In genomic region chr11:83327427-83327826, GRCm38 (mm10) we compare ENCODE assay signal across 9 mouse cellular contexts. TPM values are rescaled to one million over a fixed set of nuclear protein-coding genes. Genes with fewer than 3 reads are reported as not detected.
DNase-seq lines count a peak whose midpoint lies in the region; ATAC-seq and TF ChIP-seq lines count a peak whose summit lies in the region.
"Had no signal": no experiment of that assay in that cellular context is flagged by ENCODE, and none has a peak within 500 bp of the region (broad histone marks: within the 10 kb centered on the region; RNA-seq: fewer than 3 reads in every experiment).

No protein-coding gene starts in this region.

- no peak for ATAC-seq in forebrain, postnatal 0 days
- ATAC-seq in forebrain, embryonic 16.5 days, result no peak
- ATAC-seq in megakaryocyte progenitor cell, adult 5-6 weeks (replicated peaks; ENCODE audit: poor library complexity), result peak; percentile 74

- no peaks in the 10 kb centered on the region for H3K4me1 ChIP-seq in forebrain, postnatal 0 days (ENCODE audit: insufficient read depth)
- no peaks in the 10 kb centered on the region for H3K4me1 ChIP-seq in forebrain, embryonic 16.5 days (replicated peaks; ENCODE audit: control insufficient read depth, insufficient read depth, low read length)

- no peak overlapping the region for H3K27ac ChIP-seq in forebrain, postnatal 0 days (ENCODE audit: low read depth, low read length)
- no peak overlapping the region for H3K27ac ChIP-seq in forebrain, embryonic 16.5 days (ENCODE audit: low read length)

- 54% methylated on average over 3 of the region's 3 CpGs for WGBS in forebrain, postnatal 0 days
- 59% methylated on average over 3 of the region's 3 CpGs for WGBS in forebrain, embryonic 16.5 days

- H3K4me3 ChIP-seq in forebrain, postnatal 0 days (ENCODE audit: low read depth, low read length), result no peak overlapping the region
- no peak overlapping the region for H3K4me3 ChIP-seq in forebrain, embryonic 16.5 days (replicated peaks; ENCODE audit: low read length)

- DNase-seq in forebrain, postnatal 0 days, result peak; percentile 80
- peak; percentile 27 for DNase-seq in urinary bladder, postnatal 25 days (ENCODE audit: low spot score)
- DNase-seq in urinary bladder, adult 2 months (ENCODE audit: low spot score), result no peak
- peak; percentile 81 for DNase-seq in embryo, embryonic 10 days (ENCODE audit: low spot score)
- peak; percentile 49 to 80 for DNase-seq in kidney, postnatal 36 days
- peak; percentile 2 to 15 for DNase-seq in thymus, adult 18-20 months

- TF ChIP-seq CTCF in forebrain, postnatal 0 days (IDR thresholded peaks at IDR 0.05; ENCODE audit: low read depth), result peak; percentile 78

- no peaks in the 10 kb centered on the region for H3K27me3 ChIP-seq in forebrain, postnatal 0 days (ENCODE audit: insufficient read depth, low read length)
- no peaks in the 10 kb centered on the region for H3K27me3 ChIP-seq in forebrain, embryonic 16.5 days (replicated peaks; ENCODE audit: control insufficient read depth, insufficient read depth, low read length)

- H3K36me3 ChIP-seq in forebrain, postnatal 0 days (ENCODE audit: insufficient read depth), result peaks cover 54% of the 10 kb centered on the region
- H3K36me3 ChIP-seq in forebrain, embryonic 16.5 days (ENCODE audit: control insufficient read depth, insufficient read depth), result peaks cover 23% of the 10 kb centered on the region

- no peak overlapping the region for H3K4me2 ChIP-seq in forebrain, postnatal 0 days (ENCODE audit: low read depth)
- no peak overlapping the region for H3K4me2 ChIP-seq in forebrain, embryonic 16.5 days (ENCODE audit: low read length)

- H3K9ac ChIP-seq in forebrain, postnatal 0 days, result no peak overlapping the region
- H3K9ac ChIP-seq in forebrain, embryonic 16.5 days (replicated peaks; ENCODE audit: low read depth, low read length), result no peak overlapping the region

- no peaks in the 10 kb centered on the region for H3K9me3 ChIP-seq in forebrain, postnatal 0 days (ENCODE audit: low read length)
- no peaks in the 10 kb centered on the region for H3K9me3 ChIP-seq in forebrain, embryonic 16.5 days (ENCODE audit: control insufficient read depth, low read length)

RNA-seq across cellular contexts. Expression of gene Pex12, which starts 25.0 kb away (rescaled TPM):
- 8.8 and 12.8 TPM in 2 replicates for total RNA-seq in forebrain, postnatal 0 days (2014; rRNA removed)
- 14.6 and 16.2 TPM in 2 replicates for polyA plus RNA-seq in forebrain, postnatal 0 days (2015; fragmentation: Nextera tagmentation; extraction: Ambion mirVana)
- polyA plus RNA-seq in forebrain, embryonic 16.5 days (2015; fragmentation: Nextera tagmentation; extraction: Ambion mirVana), result 19.1 and 22.5 TPM in 2 replicates
- 10.6 and 11.0 TPM in 2 replicates for polyA plus RNA-seq in urinary bladder, adult 2 months (2012; rRNA removed)
- total RNA-seq in megakaryocyte progenitor cell, adult 5-6 weeks (2015), result 12.8 and 13.0 TPM in 2 replicates
- total RNA-seq in megakaryocyte progenitor cell, adult 5-6 weeks (2017), result 4.7 and 8.7 TPM in 2 replicates

RNA-seq across cellular contexts. Expression of gene Ap2b1, which starts 28.6 kb away (rescaled TPM):
- 200 and 230 TPM in 2 replicates for total RNA-seq in forebrain, postnatal 0 days (2014; rRNA removed)
- polyA plus RNA-seq in forebrain, postnatal 0 days (2015; fragmentation: Nextera tagmentation; extraction: Ambion mirVana), result 76.4 and 110 TPM in 2 replicates
- polyA plus RNA-seq in forebrain, embryonic 16.5 days (2015; fragmentation: Nextera tagmentation; extraction: Ambion mirVana), result 122 and 125 TPM in 2 replicates
- 37.1 and 46.7 TPM in 2 replicates for polyA plus RNA-seq in urinary bladder, adult 2 months (2012; rRNA removed)
- total RNA-seq in megakaryocyte progenitor cell, adult 5-6 weeks (2015), result 52.4 and 58.5 TPM in 2 replicates
- 51.3 and 67.6 TPM in 2 replicates for total RNA-seq in megakaryocyte progenitor cell, adult 5-6 weeks (2017)

RNA-seq across cellular contexts. Expression of gene Slfn14, which starts 40.9 kb away (rescaled TPM):
- total RNA-seq in forebrain, postnatal 0 days (2014; rRNA removed), result not detected in 2 replicates
- not detected in 2 replicates for polyA plus RNA-seq in forebrain, postnatal 0 days (2015; fragmentation: Nextera tagmentation; extraction: Ambion mirVana)
- polyA plus RNA-seq in forebrain, embryonic 16.5 days (2015; fragmentation: Nextera tagmentation; extraction: Ambion mirVana), result not detected in 2 replicates
- 0.01 TPM in 1 of 2 replicates, not detected in the other for polyA plus RNA-seq in urinary bladder, adult 2 months (2012; rRNA removed)
- 0.24 TPM in 1 of 2 replicates, not detected in the other for total RNA-seq in megakaryocyte progenitor cell, adult 5-6 weeks (2015)
- not detected in 2 replicates for total RNA-seq in megakaryocyte progenitor cell, adult 5-6 weeks (2017)
- total RNA-seq: layer of hippocampus, postnatal 14 days had no signal
